Mouse (Mus musculus) naive thymus-derived CD4-positive, alpha-beta T cell, adult 2 months (primary cell): ENCODE measurements around the gene M6pr.
"Not testable (repeated sequence)": the region's sequence is repeated elsewhere in the genome, so short reads cannot be mapped to it uniquely, and the experiment has no call there.

Experiments
- DNase-seq: peaks from one replicate; pipeline ENCODE4 v3.0.0-alpha.2; 2011; ENCODE audit warnings: low read depth

M6pr gene

DNA sequence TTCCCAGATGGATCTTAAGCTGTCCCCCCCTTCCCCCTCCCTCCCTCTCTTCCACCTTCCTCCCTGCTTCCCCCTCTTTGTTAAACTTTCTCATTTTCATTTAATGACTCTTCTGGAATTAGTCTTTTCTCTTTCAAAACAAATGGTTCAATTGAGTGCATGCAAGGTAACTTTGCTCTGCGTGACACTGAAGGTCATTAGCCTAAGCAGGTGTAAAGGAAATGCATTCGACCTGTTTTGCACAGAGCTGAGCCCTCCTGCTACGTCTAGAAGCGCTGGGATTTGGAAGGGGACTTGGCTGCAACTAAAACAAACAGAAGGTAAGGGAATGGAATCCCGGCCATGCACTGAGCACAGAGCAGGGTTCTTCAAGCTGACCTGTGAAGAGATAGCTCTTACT is 33.6 kb downstream of the M6pr start:
- DNase-seq: no peak

DNA sequence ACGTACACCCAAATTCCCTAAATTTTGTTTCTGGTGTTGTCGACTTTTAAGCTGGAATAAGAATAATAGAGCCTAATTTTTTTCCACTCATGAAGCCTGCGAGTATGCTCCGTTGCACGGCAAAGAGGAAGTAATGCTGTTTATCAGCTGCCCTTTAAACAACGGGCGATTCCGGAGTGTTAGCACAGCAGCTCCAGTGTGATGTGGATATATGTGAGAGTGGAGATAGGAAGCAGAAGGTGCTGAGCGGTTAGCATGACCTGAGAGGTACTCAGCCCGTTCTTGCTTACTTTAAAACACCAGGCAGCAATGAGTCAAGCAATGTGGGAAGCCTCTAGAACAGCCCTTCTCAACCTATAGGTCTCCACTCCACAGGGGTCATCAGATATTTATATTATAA is 35.2 kb downstream of the M6pr start:
- no peak for DNase-seq

DNA sequence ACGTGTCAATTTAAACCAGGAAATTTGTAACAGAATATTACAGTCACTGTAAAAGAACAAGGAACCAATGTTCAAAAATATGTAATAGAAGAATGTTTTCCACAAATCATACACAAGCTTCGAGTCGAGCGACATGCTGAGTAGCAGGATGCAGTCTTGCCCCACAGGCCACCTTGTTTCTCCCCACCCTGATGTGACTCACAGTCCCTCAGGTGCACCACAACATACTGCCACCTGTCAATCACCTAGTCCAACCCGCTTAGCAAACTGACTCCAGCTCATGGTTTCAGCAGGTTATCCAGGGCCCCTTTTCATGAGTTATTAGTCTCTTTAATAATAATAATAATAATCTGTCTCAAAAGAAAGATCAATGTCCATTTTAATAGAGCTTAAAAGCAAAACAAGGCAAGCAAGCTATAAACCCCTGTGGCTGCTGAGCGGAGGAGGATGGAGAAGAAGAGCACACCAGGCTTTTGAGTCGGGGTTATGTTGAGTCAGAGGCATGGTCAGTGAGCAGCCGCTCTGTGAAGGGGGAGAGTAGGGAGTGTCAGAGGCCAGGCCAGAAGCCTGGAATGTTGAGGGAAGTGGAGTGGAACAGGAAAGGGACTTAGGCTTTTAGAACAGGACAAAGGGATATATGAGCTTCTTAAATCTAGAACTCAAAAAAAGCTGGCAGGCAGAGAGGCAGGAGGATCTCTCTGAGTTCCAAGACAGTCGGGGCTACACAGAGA is 36.0 kb downstream of the M6pr start:
- DNase-seq: no peak

DNA sequence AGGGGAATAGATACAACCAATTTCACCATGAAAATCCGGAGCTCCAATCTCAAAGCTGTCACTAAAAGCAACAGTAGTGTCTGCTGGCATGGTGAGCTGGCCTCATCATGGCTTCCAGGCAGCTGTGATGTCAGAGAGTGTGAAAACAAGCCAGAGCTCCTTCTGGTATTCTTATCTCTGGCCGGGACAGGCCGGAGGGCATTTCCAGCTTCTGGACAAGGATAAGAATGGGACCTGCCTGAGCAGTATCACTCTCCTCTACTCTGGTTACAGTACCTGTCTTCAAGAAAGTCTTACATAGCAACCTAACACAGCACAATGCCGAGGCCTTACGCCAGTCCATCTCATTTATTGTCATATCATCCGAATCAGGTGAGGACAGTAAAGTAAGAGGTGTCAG is 37.2 kb downstream of the M6pr start:
- DNase-seq: no peak

DNA sequence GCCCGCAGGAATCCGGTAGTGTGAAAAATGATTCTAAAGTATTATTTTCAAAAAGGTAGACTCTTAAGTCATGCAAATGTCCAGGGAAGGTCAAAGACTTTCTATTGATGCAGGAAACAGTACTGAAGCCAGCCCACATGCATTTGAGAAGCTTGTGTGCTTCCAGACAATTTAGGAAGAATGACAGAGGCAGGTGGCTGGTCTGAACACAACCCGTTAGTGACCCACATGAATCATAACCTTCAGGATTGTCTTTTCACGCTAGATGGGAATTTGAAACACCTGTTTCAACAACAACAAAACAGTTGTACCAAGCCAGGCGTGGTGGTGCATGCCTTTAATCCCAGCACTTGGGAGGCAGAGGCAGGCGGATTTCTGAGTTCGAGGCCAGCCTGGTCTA is 37.9 kb downstream of the M6pr start:
- no peak for DNase-seq

DNA sequence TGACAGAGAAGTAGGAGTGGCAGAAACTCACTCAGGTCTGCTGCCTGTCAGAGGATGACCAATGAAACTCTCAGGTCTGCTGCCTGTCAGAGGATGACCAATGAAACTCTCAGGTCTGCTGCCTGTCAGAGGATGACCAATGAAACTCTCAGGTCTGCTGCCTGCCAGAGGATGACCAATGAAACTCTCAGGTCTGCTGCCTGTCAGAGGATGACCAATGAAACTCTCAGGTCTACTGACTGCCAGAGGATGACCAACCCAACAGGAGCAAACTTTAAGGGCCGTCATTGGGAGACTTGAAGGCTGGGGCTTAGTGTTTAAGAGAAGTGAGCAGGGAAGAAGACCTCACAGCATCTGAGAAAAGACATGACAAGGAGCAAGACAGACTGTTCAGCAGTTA is 38.8 kb downstream of the M6pr start:
- not testable (repeated sequence) for DNase-seq

DNA sequence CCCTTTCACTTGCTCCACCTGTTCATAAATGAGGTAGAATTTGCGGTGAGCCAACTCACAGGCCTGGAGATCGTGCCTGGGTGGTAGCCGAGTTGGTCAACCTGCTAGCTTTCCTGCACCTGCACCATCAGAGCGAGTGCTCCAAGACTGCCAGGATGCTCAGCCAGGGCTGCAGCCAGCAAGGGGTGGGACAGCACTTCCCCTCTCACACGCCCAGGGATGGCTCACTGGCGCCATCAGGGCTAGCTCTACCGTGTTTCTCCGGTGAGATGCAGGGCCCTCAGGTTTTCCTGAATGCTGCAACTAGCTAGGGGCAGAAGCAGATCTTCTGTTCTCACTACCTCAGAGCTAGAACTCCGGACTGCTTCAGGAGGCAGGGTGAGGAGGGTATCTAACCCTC is 47.4 kb downstream of the M6pr start:
- DNase-seq: no peak

DNA sequence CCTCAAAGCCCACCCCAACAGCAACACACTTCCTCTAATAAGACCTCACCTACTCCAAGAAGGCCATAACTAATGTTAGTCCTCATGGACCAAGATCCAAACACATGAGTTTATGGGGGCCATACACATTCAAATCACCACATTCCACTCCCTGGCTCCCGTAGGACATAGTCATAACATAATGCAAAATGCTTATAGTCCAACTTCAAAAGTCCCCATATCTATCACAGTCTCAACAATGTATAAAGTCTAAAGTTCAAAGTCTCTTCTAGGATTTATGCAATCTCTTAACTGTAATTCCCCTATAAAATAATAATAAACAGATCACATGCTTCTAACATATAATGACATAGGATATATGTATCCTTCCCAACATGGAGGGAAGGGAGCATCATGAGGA is 48.6 kb downstream of the M6pr start:
- DNase-seq: no peak

DNA sequence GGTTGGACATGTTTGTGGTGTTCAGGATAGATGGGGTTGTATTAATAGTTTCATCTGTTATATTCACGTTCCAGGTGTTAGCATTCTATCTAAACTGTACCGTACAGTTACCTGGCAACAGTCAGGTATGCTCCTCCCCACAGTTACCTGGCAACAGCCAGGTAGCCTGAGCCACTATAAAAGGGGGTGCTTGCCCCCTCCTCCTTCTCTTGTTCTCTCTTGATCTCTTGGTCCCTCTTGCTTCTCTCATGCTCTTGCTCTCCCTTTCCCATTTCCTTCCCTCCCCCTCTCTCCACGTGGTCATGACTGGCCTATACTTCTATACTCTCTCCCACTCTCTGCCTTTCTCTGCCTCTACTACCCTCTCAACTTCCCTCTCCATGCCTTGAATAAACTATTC is 57.2 kb downstream of the M6pr start:
- DNase-seq: no peak

DNA sequence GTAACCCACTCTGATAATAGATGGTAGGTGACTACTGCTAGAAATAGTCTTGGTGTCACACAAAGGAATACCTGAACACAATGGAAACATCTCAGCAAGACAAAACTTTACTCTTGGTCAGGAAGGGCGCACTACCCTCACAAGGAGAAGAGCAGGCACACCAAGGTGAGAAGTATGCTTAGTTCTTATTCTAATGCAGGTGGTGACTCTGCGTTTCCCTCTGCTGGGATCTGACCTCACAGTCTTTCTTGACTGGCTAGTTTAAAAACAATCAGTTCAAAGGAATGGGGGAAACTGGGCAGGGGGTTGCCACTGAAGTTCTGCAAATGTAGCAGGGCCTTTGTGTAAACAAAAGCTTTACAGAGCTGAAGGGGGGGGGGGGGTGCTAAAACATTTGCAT is 57.8 kb downstream of the M6pr start:
- no peak for DNase-seq

DNA sequence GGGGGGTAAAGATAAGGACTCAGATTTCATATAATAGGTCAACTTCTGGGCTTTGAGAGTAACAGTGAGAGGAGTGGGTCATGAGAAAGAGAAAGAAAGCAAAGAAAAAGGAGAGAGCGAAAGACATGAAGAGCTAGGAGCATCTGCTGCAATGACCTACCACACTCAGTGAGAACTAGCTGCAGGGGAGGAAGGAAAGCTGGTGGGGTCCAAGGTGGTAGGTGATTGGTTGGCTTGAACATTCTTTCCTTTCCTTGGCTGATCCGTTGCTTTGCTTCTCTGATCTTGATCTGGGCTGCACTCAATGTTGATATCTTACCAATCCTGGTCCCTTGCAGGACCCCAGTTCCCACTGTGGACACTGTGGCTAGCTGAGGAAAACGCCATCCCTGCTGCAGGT is 58.5 kb downstream of the M6pr start:
- no peak for DNase-seq
